Mouse (Mus musculus) megakaryocyte progenitor cell, adult 5-6 weeks (primary cell): ENCODE data around the gene Kcne2. TPM values are rescaled to one million over a fixed set of nuclear protein-coding genes. Genes with fewer than 3 reads are reported as not detected.

Experiments
- ATAC-seq: replicated peaks from 2 replicates; pipeline ENCODE4 v1.8.0; 2016; ENCODE audit warnings: mild to moderate bottlenecking, moderate TSS enrichment, inconsistent platforms; ENCODE audit not compliant: poor library complexity
- total RNA-seq, 2 experiments: library from RNA; stranded (forward) in 1 of 2; stranded (reverse) in 1 of 2; fragments of 157-497, 149-512 nt in 1 of 2; fragments of 200-1000 nt in 1 of 2; gene quantifications; 2 replicates each; pipeline versions ENCODE4 v1.2.3 to v1.2.4; 2015 to 2017

Kcne2 gene
- total RNA-seq, 2 experiments from 2014 or later: not detected

DNA sequence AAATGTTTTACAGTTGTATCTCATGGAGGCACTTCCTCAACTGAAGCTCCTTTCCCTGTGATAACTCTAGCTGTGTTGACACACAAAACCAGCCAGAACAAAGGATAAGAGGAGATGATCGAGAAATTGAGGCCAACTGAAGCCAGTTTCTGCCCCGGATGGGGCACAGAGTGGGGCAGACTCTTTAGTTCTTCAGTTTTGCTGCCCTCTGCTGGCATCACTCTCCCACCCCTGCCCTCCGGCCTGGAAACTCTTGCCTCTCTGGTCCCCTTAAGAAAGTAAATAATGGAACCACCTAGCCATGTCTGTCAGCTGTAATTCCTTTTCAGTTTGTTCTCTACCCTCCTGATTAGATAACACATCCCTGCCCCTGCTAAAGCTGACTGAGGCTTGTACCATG is 15.8 kb downstream of the Kcne2 start:
- ATAC-seq: no peak

DNA sequence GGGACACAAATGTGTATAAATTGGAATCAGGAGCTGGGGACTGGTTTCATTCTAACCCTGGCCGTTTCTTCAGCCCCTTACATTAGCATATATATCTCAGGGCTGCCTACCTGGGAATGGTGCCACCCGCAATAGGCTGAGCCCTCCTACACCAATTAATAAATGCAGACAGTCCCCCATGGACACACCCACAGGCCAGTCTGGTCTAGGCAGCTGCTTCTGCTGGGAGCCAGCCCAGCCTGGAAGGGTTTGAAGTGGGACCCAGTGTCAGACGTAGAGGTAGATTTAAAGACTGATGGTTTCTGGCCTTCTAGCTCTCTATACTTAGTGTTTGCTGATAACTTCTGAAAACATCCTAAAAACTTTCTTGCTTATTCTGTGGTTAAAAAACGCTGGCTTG is 16.9 kb downstream of the Kcne2 start:
- no peak for ATAC-seq

DNA sequence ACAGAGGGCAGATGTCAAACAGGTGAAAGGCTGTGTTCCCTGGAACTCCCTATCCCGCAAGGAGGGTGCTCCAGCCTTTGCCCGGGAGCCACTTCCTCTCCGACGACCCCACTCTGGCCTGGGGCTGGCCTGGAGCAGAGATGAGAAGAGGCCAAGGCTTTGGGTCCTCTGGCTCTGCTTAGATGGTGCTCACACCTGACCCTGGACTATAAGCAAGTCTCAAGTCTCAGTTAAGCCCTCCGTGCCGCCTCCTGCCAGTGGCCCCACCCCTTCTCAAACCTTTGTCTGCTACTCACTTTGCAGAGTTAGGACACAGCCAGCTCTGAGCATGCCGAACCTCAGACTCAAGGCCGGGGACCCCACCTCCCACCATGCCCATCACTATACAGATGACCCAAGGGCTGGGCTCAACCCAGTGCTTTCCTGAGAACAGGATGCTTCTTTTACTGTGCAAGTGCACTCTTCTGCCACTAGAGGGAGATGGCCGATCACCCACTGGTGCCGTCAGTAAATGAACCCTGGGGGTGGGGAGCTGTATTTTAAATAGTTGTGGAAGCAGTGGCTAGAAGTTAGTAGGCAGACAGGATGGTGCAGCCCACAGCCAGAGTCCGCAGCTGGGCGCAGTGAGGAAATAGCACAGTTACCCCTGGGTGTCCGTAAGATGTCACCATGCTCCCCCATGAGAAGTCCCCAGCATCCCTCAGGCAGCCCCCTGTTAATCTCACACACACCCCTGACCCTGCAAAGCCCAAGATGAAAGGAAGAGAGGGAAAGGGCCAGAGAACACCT is 22.0 kb downstream of the Kcne2 start:
- peak; percentile 94 for ATAC-seq

DNA sequence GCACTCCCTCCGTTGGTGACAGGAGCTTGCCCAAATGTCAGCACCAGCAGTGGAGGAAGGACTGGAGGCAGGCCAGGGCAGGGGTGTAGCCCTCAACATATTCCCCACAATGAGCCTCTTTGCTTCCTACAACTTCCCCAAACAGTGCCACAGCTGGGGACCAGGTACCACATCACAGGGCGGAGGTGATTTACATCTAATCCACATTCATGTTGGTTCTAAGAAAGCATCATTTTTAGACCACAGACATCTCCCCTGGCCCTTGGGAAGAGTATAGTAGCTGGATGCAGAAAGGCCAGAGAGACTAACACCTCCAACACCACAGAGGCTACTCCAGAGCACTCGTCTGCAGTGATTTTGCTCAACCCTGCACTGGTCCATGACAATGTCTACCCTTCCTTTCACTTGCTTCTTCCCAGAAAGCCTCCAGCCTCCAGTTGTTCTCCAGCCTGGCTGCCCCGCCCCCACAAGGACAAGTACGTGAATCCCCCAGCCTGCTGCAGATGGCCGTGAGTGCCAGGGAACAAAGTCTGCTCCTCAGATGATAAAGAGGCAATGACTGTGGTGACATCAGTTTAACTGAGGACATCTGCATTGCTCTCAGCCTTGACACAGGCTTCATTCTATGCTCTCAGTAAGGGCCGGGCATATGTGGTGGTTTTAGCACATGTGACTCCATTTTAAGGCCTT is 24.0 kb downstream of the Kcne2 start:
- no peak for ATAC-seq

DNA sequence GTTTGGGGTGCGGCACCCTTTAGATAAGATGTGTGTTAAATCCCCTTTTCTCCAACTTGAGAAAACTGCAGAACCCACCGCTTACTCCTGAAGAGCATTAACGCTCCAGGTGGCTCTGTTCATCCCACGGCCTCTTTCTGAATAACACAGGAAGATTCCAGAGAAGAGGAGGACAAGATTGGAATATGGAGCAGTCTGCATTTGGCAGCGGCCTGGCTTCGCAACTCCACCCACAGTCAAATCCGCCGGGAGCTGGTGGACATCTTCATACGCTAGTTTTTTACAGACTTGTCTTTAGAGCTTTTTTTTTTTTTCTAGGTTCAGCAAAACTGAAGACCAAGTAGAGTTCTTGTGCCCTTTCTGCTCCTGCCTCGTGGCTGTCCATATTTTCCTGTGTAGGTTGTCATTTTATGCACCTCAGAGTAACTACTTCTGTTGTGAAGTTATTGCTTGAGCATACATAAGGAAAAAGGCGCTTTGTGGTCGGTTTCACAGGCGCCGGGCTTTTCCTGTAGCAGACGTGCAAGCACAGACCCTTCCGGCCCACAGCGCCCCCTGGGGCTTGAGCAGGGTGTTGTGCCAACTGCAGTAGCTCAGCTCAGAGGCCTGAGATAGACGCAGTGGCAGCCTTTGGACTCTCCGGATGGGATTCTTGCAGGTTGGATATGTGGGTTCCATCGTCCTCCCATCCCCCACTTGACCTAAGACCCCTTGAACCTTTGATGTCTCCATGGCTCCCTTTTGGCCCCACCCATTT is 27.3 kb downstream of the Kcne2 start:
- ATAC-seq: peak; percentile 99

DNA sequence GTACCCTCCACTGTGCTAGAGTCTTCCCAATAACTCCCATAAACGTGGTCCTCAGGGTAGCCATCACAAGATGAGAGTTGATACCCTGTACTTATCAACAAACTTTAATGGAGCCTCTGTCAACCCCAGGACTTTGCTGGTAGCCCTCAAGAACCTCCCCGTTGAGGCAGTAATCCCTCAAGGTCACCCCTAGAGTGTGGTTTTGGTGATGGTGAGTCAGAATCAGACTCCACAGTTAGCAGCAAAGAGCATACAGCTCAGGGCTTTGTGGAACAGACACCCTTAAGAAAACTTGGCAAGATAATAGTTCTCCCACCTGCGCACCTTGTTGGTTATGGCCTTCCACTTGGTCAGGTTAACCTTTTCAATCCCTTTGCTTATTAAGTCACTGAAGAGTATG is 28.2 kb downstream of the Kcne2 start:
- ATAC-seq: no peak

DNA sequence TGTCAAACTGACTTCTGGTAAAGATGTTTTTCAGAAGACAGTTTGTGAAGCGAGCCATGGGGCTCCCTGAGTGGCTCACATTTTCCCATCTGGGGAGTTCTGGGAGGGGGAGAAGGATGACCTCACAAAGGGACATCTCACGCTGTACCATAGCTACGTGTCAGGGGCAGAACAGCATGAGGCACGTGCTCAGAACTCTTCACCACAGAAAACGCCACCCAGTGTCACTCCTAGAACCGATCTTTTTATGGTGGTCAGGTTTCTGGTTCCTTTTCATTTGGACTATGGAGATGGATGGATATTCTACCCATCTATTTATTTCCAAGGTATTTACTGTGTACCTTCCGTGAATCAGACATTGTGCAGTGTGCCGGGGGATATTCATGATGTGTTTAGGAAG is 29.2 kb downstream of the Kcne2 start, which contains the start of gene Fam243:
Gene Fam243 (minus strand): TSS at position 101 of the 400 bp plus-strand sequence.
- ATAC-seq: no peak

DNA sequence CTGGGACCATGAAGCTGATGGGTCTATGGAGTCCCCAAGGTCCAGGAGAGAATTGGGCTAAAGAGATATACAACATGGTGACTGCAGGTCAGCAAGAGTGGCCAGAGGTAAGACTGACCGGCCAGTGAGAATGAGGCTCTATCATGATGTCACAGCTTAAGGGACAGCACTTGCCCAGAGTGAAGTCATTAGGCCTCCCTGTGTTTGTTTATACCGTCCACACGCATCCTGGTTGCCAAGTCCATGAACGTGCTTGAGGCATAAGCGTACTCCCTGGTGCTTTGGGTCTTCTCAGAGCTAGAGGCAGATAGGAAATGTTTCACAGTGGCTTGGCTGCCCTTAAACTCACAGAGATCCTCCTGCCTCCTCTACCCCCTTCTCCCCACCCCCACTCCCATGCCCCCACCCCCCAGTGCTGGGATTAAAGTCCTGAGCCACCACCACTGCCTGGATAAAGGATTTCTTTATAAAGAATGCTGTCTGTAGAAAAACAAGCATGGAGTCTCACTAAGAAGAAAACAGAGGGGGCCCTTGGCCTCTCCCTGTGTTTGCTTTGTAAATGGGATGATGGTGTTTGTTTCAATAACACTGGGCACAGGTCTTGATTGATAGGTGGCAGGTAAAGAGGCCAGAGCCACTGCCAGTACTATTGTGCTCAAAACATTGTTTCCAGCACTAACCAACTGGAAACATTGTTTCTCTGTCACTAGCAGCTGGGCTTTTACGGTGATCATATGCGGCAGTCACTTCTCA is 32.3 kb downstream of the Kcne2 start:
- no peak for ATAC-seq

DNA sequence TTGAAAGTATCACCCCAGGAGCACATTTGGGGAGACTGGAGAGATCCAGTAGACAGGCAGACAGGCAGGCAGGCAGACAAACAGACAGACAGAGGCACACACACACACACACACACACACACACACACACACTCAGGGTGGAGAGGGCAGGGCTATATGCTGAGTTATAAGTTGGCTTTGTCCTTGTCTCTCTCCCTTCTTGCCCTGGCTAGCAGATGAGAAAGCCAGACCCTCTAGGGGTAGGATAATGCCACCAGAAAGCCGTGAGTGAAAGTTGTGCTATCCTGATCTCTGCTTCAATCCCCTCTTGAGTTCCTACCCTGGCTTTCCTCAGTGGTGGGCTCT is 32.8 kb downstream of the Kcne2 start:
- no peak for ATAC-seq

DNA sequence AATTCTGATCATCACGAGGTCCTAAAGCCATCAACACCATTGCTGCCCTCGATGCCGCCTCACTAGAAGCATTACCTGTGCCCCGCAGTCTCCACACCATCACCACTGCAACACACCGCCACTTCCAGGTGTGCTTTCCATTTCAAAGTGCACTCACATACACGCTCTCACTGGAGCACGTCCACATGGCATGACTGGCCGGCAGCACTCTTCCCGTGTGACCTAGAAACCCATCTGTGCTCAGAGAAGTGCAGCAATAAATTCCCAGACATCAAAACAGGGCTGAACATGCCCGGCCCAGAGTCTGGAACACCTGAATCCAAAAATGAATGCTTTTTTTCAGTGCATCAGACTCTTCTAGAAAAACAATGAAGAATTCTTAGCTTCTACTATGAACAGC is 35.7 kb downstream of the Kcne2 start:
- no peak for ATAC-seq

DNA sequence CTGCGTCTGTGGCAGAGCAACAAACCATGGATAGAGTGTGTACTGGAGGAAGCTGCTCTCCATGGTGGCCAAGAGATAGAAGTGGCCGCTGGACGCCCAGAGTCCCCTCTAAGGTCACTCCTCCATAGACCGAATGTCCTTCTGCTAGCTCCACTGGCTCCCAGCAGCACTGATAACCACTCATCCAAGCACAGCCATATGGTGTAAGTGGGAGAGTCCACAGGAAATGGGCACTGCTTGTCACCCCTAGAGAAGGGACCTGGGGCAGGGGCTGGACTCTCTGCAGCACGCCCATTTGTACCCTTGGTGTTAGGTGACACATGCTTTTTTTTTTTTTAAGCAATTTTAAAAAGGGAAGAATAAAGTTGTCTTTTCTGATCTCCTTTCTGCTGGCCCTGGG is 38.8 kb downstream of the Kcne2 start:
- ATAC-seq: no peak

DNA sequence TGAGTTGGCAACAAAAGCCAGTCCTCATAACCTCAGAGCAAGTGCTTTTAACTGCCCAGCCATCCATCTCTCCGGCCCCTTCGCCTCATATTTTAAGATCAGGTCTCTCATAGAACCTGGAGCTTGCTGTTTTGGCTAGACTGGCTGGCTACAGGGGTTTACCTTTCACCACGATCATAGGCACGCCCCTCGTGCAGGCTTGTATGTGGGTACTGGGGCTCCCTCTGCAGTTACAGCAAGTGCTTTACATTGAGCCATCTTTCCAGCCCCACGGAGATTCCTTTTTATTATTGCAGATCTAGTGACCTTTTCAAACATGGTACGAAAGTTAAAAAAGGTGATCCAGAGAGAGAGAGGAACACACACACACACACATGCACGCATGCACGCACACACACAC is 42.4 kb downstream of the Kcne2 start:
- ATAC-seq: no peak

DNA sequence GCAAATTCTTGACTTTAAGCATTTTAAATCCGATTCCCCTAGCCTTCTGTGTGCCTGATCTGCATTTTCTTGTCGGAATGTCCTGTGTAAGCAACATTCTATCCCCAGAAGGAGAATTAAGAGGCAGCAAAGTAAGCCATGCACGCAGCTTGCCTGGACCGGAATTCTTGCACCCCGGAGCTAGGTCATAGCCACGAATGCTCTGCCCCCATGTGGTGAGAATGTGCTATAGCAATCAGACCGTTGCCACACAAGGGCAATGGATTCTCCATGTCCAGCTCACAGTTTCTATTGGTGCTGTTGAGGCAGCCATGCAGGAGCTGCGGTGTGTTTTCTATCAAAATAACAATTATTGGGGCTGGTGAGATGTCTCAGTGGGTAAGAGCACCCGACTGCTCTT is 44.1 kb downstream of the Kcne2 start:
- ATAC-seq: peak; percentile 85

DNA sequence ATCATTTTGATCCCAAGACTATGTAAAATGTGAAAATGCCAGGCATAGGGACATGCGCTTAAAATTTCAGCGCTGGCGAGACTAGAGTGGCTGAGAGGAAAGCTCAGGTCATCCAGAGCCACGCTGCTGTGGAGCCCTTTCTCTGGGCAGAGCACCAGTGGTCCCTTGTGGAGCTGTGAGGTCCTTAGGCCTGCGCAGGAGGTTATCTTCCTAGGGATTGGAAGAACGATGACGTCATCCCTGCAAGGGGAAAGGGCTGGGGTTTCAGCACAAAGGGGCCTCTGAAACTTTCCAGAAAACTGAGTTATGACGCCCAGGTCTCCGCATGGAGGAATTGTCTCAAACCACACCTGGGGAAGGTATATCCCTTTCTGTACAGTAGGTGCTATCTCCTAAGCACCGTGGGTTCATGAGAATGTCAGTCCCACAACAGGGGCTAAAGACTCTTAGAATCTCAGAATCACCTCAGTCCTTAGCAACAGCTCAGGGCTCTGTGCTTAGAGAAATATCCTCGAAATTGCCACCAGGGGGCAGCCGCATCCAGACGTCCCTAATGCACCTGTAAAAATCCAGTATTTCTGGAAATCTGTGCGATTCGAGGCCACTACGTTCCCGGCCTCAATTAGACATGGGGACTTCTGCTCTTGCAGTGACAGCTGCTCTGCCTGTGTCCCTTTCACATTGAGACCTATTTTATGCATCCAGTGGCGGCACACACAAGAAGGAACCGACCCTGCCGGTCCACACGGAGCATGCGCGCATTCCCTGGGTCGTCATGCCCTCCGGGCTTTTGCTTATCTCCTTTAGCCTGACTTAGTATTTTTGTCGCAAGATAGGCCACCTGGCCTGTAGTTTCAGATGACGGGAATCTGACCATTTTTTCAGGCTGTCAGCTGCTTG is 48.7 kb downstream of the Kcne2 start:
- ATAC-seq: peak; percentile 79

DNA sequence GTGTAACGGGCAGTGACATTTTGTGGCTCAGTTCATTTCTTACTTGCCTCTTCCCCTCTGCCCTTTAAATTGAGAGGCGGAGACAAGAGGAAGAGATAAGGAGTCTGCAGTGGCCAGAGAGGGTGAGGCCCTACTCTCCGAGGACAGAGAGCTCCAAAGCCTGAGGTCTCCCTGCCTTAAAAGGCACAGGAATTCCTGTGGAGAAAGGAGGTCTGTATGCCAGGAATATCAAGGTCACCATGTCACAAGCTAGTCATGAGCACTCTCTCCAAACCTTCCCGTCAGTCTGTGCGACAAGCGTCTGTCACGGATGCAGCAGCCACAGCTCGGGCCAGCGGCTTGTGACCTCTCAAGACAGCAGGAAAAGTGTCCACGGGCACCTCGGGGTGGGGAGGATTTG is 53.0 kb downstream of the Kcne2 start:
- ATAC-seq: no peak

DNA sequence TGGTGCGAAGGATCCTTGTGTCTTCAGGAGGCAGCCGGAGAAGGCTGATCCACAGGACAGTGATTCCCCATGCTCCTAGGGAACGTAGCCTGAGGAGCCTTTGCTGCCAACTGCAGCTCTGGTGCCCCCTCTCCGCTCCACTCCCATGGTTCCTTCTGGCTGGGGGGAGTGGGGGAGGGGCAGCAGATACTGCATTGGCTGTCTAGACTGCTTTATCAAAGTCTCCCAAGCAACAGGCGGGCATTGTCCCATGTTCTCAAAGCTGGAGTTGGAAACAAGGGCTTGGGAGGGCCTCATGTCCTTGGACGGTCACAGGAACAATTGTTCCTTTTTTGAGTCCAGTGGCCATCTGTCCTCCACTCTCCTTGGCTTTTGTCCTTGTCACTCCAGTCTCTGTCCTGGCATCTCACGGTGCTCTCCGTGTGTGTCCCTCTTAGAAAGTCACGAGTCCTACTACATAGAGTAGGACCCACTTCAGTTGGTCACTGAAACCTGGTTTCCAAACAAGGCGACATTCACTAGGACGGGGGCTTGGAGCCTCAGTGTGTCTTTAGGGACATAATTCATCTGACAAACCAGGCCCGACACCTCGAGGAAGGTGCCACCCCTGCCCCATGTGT is 54.2 kb downstream of the Kcne2 start:
- ATAC-seq: no peak
